Mouse (Mus musculus) ZHBTc4 (cell line): ENCODE data around the gene Nr3c2.

ENCODE experiments used
- DNase-seq: peaks from one replicate; pipeline ENCODE4 v3.0.0-alpha.2; 2011; ENCODE audit warnings: low read depth, low spot score

The Nr3c2 gene

GRCm38 (mm10) chr8:76971761-76972404, 72.6 kb downstream of the Nr3c2 start:
- no peak for DNase-seq

GRCm38 (mm10) chr8:76972947-76973552, 73.8 kb downstream of the Nr3c2 start:
- peak; percentile 5 for DNase-seq

GRCm38 (mm10) chr8:76977907-76978306, 78.7 kb downstream of the Nr3c2 start:
- DNase-seq: no peak

GRCm38 (mm10) chr8:76984082-76984481, 84.8 kb downstream of the Nr3c2 start:
- DNase-seq: no peak

GRCm38 (mm10) chr8:76984851-76985250, 85.6 kb downstream of the Nr3c2 start:
- no peak for DNase-seq

- no peak for DNase-seq
Observed at GRCm38 (mm10) chr8:76987876-76988275, 88.6 kb downstream of the Nr3c2 start.

GRCm38 (mm10) chr8:76998276-76998675, 99.0 kb downstream of the Nr3c2 start:
- no peak for DNase-seq

- DNase-seq: no peak
Observed at GRCm38 (mm10) chr8:77009425-77009824, 110.2 kb downstream of the Nr3c2 start.

- no peak for DNase-seq
Observed at GRCm38 (mm10) chr8:77011985-77012384, 112.7 kb downstream of the Nr3c2 start.

- no peak for DNase-seq
Observed at GRCm38 (mm10) chr8:77012641-77013040, 113.4 kb downstream of the Nr3c2 start.

GRCm38 (mm10) chr8:77016713-77017112, 117.5 kb downstream of the Nr3c2 start:
- DNase-seq: peak; percentile 45

GRCm38 (mm10) chr8:77023837-77024710, 124.8 kb downstream of the Nr3c2 start:
- no peak for DNase-seq

GRCm38 (mm10) chr8:77031213-77031612, 132.0 kb downstream of the Nr3c2 start:
- DNase-seq: no peak

- DNase-seq: no peak
Observed at GRCm38 (mm10) chr8:77033706-77034464, 134.6 kb downstream of the Nr3c2 start.

GRCm38 (mm10) chr8:77034465-77034829, 135.2 kb downstream of the Nr3c2 start:
- no peak for DNase-seq

GRCm38 (mm10) chr8:77041214-77041613, 142.0 kb downstream of the Nr3c2 start:
- DNase-seq: no peak

- DNase-seq: no peak
Observed at GRCm38 (mm10) chr8:77044849-77045248, 145.6 kb downstream of the Nr3c2 start.

GRCm38 (mm10) chr8:77045711-77046110, 146.5 kb downstream of the Nr3c2 start:
- no peak for DNase-seq

GRCm38 (mm10) chr8:77046217-77046616, 147.0 kb downstream of the Nr3c2 start:
- DNase-seq: no peak

GRCm38 (mm10) chr8:77046731-77047130, 147.5 kb downstream of the Nr3c2 start:
- no peak for DNase-seq

GRCm38 (mm10) chr8:77051399-77052275, 152.4 kb downstream of the Nr3c2 start:
- DNase-seq: no peak
